Mouse (Mus musculus) limb, embryonic 12.5 days (tissue): ENCODE measurements around the gene S100a8. TPM values are rescaled to one million over a fixed set of nuclear protein-coding genes. Genes with fewer than 3 reads are reported as not detected.

Source experiments
- ATAC-seq: fragments of 200-750 bp; cut with Nextera tagmentation; 2 replicates; pipeline ENCODE4 v1.8.0; 2017; ENCODE audit warnings: low read depth, moderate TSS enrichment; ENCODE audit not compliant: insufficient number of reproducible peaks, insufficient read depth, low FRiP score, low TSS enrichment
- H3K27ac ChIP-seq: fragments of 300-500 bp; sonication (generic); 2 replicates; pipeline ENCODE4 v1.5.1; 2016; ENCODE audit warnings: mild to moderate bottlenecking, moderate library complexity
- H3K27me3 ChIP-seq: fragments of 300-500 bp; sonication (generic); 2 replicates; pipeline ENCODE4 v1.6.1; 2016; ENCODE audit warnings: mild to moderate bottlenecking, moderate library complexity
- H3K36me3 ChIP-seq: fragments of 300-500 bp; sonication (generic); 2 replicates; pipeline ENCODE4 v1.6.1; 2016; ENCODE audit warnings: mild to moderate bottlenecking, moderate library complexity
- H3K4me1 ChIP-seq: fragments of 300-500 bp; sonication (generic); replicated peaks from 2 replicates; pipeline ENCODE4 v1.6.1; 2016
- H3K4me2 ChIP-seq: fragments of 300-500 bp; sonication (generic); 2 replicates; pipeline ENCODE4 v1.6.1; 2016; ENCODE audit warnings: mild to moderate bottlenecking, moderate library complexity
- H3K4me3 ChIP-seq: fragments of 300-500 bp; sonication (generic); replicated peaks from 2 replicates; pipeline ENCODE4 v1.5.1; 2016; ENCODE audit warnings: mild to moderate bottlenecking
- H3K9ac ChIP-seq: fragments of 300-500 bp; sonication (generic); replicated peaks from 2 replicates; pipeline ENCODE4 v1.6.1; 2016; ENCODE audit warnings: mild to moderate bottlenecking, moderate library complexity
- H3K9me3 ChIP-seq: fragments of 300-500 bp; sonication (generic); 2 replicates; pipeline ENCODE4 v1.6.1; 2016; ENCODE audit warnings: mild to moderate bottlenecking, moderate library complexity
- WGBS: fragments of 180-500 bp; shearing (Covaris S2); methylation state at CpG from one replicate; pipeline ENCODE4 v1.1.7; 2016; 5-methylcytosine and 5-hydroxymethylcytosine counted together
- polyA plus RNA-seq: library from polyadenylated mRNA; unstranded; fragments of >200 nt; fragmentation: Nextera tagmentation; extraction: Ambion mirVana; gene quantifications from 2 replicates; pipeline ENCODE4 v1.2.1, GENCODE M21; 2016

S100a8 gene
- polyA plus RNA-seq, 1 experiment from 2014 or later: 7.1 TPM

- Histone ChIP-seq H3K4me1 (no peaks in the 10 kb centered on the region), H3K9ac (no peak overlapping the region), H3K9me3 (no peaks in the 10 kb centered on the region), H3K27me3 (0 out of 2 replicates have a peak, but pooled peaks cover under 1% of the 10 kb centered on the region), H3K36me3 (no peaks in the 10 kb centered on the region), H3K4me3 (no peak overlapping the region), H3K4me2 (no peak overlapping the region), H3K27ac (no peak overlapping the region)
- 79% methylated on average over 7 of the region's 7 CpGs for WGBS
- ATAC-seq: no peak
Measured at GRCm38 (mm10) chr3:90640981-90641380, 27.8 kb upstream of the S100a8 start.

DNA sequence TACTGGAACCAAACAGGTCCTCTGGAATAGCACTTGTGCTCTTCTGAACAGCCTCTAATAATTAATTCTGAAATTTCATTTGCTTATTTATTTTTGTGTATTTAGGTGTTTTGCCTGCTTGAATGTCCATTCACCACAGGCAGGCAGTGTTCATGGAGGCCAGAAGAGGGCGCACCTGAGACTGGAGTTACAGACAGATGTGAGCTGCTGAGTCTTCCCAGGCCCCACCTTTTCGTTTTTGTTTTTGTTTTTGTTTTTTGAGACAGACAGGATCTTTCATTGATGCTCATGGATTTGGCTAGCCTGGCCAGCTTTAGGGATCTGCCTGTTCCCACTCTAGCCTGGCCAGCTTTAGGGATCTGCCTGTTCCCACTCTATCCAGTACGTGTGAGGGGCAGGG, 24.6 kb upstream of the S100a8 start:
- WGBS: 56% methylated on average over 3 of the region's 3 CpGs
- no peaks in the 10 kb centered on the region for H3K36me3 ChIP-seq
- no peaks in the 10 kb centered on the region for H3K27me3 ChIP-seq
- no peak overlapping the region for H3K27ac ChIP-seq
- ATAC-seq: no peak
- H3K9ac ChIP-seq: no peak overlapping the region
- H3K9me3 ChIP-seq: no peaks in the 10 kb centered on the region
- H3K4me2 ChIP-seq: no peak overlapping the region
- H3K4me1 ChIP-seq: no peaks in the 10 kb centered on the region
- H3K4me3 ChIP-seq: no peak overlapping the region

- no peak overlapping the region for H3K4me3 ChIP-seq
- H3K27me3 ChIP-seq: no peaks in the 10 kb centered on the region
- WGBS: 80% methylated on average over 1 of the region's 1 CpGs
- no peaks in the 10 kb centered on the region for H3K4me1 ChIP-seq
- no peaks in the 10 kb centered on the region for H3K36me3 ChIP-seq
- no peak overlapping the region for H3K4me2 ChIP-seq
- no peak for ATAC-seq
- no peak overlapping the region for H3K27ac ChIP-seq
- H3K9me3 ChIP-seq: no peaks in the 10 kb centered on the region
- no peak overlapping the region for H3K9ac ChIP-seq
Measured at GRCm38 (mm10) chr3:90647291-90647690, 21.5 kb upstream of the S100a8 start.

- no peaks in the 10 kb centered on the region for H3K9me3 ChIP-seq
- H3K27me3 ChIP-seq: peaks cover 10% of the 10 kb centered on the region; the same call in 1 of the 2 replicates
- no peaks in the 10 kb centered on the region for H3K4me1 ChIP-seq
- H3K9ac ChIP-seq: no peak overlapping the region
- no peak overlapping the region for H3K4me2 ChIP-seq
- H3K36me3 ChIP-seq: no peaks in the 10 kb centered on the region
- ATAC-seq: no peak
- no peak overlapping the region for H3K4me3 ChIP-seq
- no peak overlapping the region for H3K27ac ChIP-seq
Measured at GRCm38 (mm10) chr3:90648981-90649380, 19.8 kb upstream of the S100a8 start.

DNA sequence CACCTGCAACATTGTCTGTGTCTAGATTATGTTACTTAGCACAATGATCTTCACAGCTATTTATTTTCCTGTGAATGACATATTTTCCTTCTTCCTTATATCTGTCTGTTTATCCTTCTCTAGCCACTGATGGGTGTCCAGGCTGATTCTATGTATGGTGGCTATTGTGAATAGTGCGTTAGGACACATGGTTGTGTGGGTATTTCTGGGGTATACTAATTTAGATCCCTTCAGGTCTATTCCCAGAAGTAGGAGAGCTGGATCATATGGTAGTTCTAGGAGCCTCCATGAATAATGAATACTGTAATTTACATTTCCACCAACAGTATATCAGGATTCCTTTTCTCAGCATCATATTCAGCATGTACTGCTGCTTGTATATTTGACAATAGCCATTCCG, 18.9 kb upstream of the S100a8 start:
- peaks cover 11% of the 10 kb centered on the region; the same call in 1 of the 2 replicates for H3K27me3 ChIP-seq
- no peak overlapping the region for H3K27ac ChIP-seq
- no peaks in the 10 kb centered on the region for H3K4me1 ChIP-seq
- ATAC-seq: no peak
- no peaks in the 10 kb centered on the region for H3K36me3 ChIP-seq
- H3K4me3 ChIP-seq: no peak overlapping the region
- H3K9ac ChIP-seq: no peak overlapping the region
- H3K9me3 ChIP-seq: no peaks in the 10 kb centered on the region
- WGBS: 89% methylated on average over 2 of the region's 2 CpGs
- no peak overlapping the region for H3K4me2 ChIP-seq

DNA sequence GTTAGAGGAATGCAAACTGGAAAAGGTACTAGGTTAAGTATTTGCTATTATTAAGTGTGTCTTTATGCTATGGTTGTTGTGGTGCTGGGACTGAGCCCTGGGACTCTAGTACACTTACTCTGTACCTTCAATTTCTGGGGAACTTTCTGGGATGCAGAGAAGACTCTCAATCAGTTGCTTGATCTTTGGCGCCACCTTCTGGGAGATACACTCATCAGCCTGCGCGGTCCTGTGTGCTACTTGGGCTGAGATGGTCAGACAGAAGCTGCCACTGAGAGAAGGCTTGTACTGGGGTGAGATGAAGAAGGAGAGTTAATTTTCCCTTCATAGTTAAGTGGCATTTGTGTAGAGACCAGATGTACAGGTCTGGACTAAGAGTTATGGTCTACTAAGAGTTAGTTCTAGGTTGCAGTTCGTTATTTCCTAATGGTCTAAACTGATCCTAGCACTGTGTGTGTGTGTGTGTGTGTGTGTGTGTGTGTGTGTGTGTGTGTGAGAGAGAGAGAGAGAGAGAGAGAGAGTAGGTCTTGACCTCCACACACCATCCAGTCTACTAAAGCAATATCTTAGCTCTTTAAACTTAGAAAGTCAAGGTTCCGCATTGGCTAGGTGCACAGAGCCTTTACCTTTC, 15.8 kb upstream of the S100a8 start:
- ATAC-seq: peak; percentile 66; the same call in 1 of the 2 replicates
- Histone ChIP-seq H3K9me3 (no peaks in the 10 kb centered on the region), H3K9ac (no peak overlapping the region), H3K27me3 (peaks cover 15% of the 10 kb centered on the region; the same call in 1 of the 2 replicates), H3K4me1 (no peaks in the 10 kb centered on the region), H3K27ac (no peak overlapping the region), H3K36me3 (no peaks in the 10 kb centered on the region), H3K4me2 (no peak overlapping the region), H3K4me3 (no peak overlapping the region)
- WGBS: 35% methylated on average over 5 of the region's 5 CpGs

GRCm38 (mm10) chr3:90653717-90654116, 15.1 kb upstream of the S100a8 start, which contains the start of gene S100a7a:
Gene S100a7a (plus strand): TSS chr3:90654017.
- Histone ChIP-seq H3K4me2 (no peak within 1 kb of the TSS), H3K4me1 (no peaks in the 10 kb centered on the region), H3K4me3 (no peak within 1 kb of the TSS), H3K9ac (no peak within 1 kb of the TSS), H3K27ac (no peak within 1 kb of the TSS), H3K9me3 (no peaks in the 10 kb centered on the region), H3K36me3 (no peaks in the 10 kb centered on the region), H3K27me3 (peaks cover 15% of the 10 kb centered on the region; the same call in 1 of the 2 replicates)
- ATAC-seq: no peak

GRCm38 (mm10) chr3:90657405-90657804, 11.4 kb upstream of the S100a8 start:
- no peak overlapping the region for H3K4me3 ChIP-seq
- H3K36me3 ChIP-seq: no peaks in the 10 kb centered on the region
- H3K27me3 ChIP-seq: peaks cover 15% of the 10 kb centered on the region; the same call in 1 of the 2 replicates
- no peak overlapping the region for H3K4me2 ChIP-seq
- no peaks in the 10 kb centered on the region for H3K9me3 ChIP-seq
- no peak for ATAC-seq
- H3K9ac ChIP-seq: no peak overlapping the region
- no peak overlapping the region for H3K27ac ChIP-seq
- H3K4me1 ChIP-seq: no peaks in the 10 kb centered on the region
- WGBS: 78% methylated on average over 4 of the region's 4 CpGs

DNA sequence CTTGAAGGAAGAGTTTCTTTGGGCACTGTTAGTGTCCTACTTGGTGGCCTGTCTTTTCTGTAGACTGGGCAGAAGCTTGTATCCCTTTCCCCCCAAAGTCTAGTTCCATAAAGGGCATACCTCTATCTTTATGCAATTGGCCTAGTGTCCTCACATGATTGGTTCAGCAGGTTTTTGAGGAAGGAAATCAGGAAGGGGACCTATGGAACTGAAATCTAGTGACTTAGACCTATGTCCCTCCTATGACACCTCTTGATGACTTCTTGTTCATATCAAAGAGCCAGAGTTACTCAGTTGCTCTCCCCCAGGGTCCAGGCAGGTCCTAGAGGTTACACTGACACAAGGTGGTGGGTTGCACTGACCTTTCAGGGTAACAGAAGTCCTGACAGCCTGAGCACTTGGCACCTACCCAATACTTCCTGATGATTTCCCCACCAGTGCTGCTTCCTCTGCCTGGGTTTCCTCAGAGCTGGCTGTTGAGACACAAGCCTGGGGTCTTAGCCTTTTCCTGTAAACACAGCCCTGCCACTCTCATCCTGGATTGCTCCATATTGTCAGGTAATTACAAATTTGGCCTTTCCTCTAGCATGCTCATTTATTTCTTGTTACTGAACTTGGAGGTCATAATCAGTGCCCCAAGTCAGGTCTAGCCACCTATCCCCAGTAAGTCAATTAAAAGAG, 9.3 kb upstream of the S100a8 start:
- no peaks in the 10 kb centered on the region for H3K9me3 ChIP-seq
- H3K4me1 ChIP-seq: no peaks in the 10 kb centered on the region
- no peak for ATAC-seq
- H3K27me3 ChIP-seq: peaks cover 3% of the 10 kb centered on the region; the same call in 1 of the 2 replicates
- no peak overlapping the region for H3K4me2 ChIP-seq
- H3K27ac ChIP-seq: no peak overlapping the region
- no peak overlapping the region for H3K9ac ChIP-seq
- no peaks in the 10 kb centered on the region for H3K36me3 ChIP-seq
- H3K4me3 ChIP-seq: no peak overlapping the region

GRCm38 (mm10) chr3:90664219-90664618, 4.6 kb upstream of the S100a8 start:
- WGBS: 79% methylated on average over 2 of the region's 2 CpGs
- no peak overlapping the region for H3K4me2 ChIP-seq
- ATAC-seq: no peak
- no peaks in the 10 kb centered on the region for H3K4me1 ChIP-seq
- no peak overlapping the region for H3K9ac ChIP-seq
- H3K4me3 ChIP-seq: no peak overlapping the region
- H3K27me3 ChIP-seq: no peaks in the 10 kb centered on the region
- H3K9me3 ChIP-seq: no peaks in the 10 kb centered on the region
- H3K36me3 ChIP-seq: no peaks in the 10 kb centered on the region
- H3K27ac ChIP-seq: no peak overlapping the region

DNA sequence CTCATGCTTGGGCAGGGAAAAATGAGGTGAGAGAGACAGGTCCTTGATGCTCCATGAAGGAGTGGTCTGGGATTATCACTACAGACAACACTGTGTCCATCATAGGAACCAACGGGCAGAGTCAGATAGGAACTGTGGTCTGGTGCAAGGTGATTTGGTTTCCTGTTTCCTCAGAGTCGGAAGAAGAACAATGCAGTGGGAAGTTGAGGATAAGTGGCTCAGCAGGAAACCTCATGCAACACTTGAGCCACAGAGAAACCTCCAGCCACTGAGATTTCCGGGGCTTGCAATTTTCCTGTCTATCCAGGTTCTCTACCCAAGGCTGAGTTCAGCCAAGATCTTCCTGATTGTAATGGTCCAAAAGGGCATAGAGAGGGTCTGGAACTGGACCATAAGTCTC, 9.9 kb downstream of the S100a8 start:
- no peaks in the 10 kb centered on the region for H3K9me3 ChIP-seq
- no peaks in the 10 kb centered on the region for H3K36me3 ChIP-seq
- no peak overlapping the region for H3K4me2 ChIP-seq
- no peak for ATAC-seq
- no peaks in the 10 kb centered on the region for H3K27me3 ChIP-seq
- no peak overlapping the region for H3K27ac ChIP-seq
- WGBS: 61% methylated on average over 3 of the region's 3 CpGs
- no peak overlapping the region for H3K4me3 ChIP-seq
- no peak overlapping the region for H3K9ac ChIP-seq
- H3K4me1 ChIP-seq: no peaks in the 10 kb centered on the region

GRCm38 (mm10) chr3:90683929-90684328, 15.2 kb downstream of the S100a8 start:
- Histone ChIP-seq H3K9me3 (no peaks in the 10 kb centered on the region), H3K4me3 (no peak overlapping the region), H3K27me3 (no peaks in the 10 kb centered on the region), H3K4me2 (no peak overlapping the region), H3K4me1 (no peaks in the 10 kb centered on the region), H3K27ac (no peak overlapping the region), H3K9ac (no peak overlapping the region), H3K36me3 (no peaks in the 10 kb centered on the region)
- 86% methylated on average over 3 of the region's 3 CpGs for WGBS
- no peak for ATAC-seq
